Mouse (Mus musculus) stomach, postnatal 0 days (tissue): ENCODE results near the gene Rpl26. TPM values are rescaled to one million over a fixed set of nuclear protein-coding genes. Genes with fewer than 3 reads are reported as not detected.

Experiments used
- ATAC-seq: fragments of 200-750 bp; cut with Nextera tagmentation; 2 replicates; pipeline ENCODE4 v1.8.0; 2017; ENCODE audit not compliant: low FRiP score, low TSS enrichment
- DNase-seq: peaks from one replicate; pipeline ENCODE4 v3.0.0-alpha.2; 2016; ENCODE audit warnings: low spot score
- H3K27ac ChIP-seq: fragments of 300-500 bp; sonication (generic); replicated peaks from 2 replicates; pipeline ENCODE4 v1.5.1; 2014; ENCODE audit warnings: mild to moderate bottlenecking, control low read depth
- H3K27me3 ChIP-seq: fragments of 300-500 bp; sonication (generic); 2 replicates; pipeline ENCODE4 v1.6.1; 2014; ENCODE audit warnings: low read length; ENCODE audit not compliant: control insufficient read depth, insufficient read depth
- H3K36me3 ChIP-seq: fragments of 300-500 bp; sonication (generic); 2 replicates; pipeline ENCODE4 v1.6.1; 2014; ENCODE audit warnings: low read length, mixed read lengths; ENCODE audit not compliant: control insufficient read depth, insufficient read depth
- H3K4me1 ChIP-seq: fragments of 300-500 bp; sonication (generic); replicated peaks from 2 replicates; pipeline ENCODE4 v1.6.1; 2014; ENCODE audit warnings: antibody characterized with exemption; ENCODE audit not compliant: control insufficient read depth, insufficient read depth
- H3K4me2 ChIP-seq: fragments of 300-500 bp; sonication (generic); replicated peaks from 2 replicates; pipeline ENCODE4 v1.6.1; 2014; ENCODE audit warnings: low read depth, mild to moderate bottlenecking, control low read depth, moderate library complexity
- H3K4me3 ChIP-seq: fragments of 300-500 bp; sonication (generic); 2 replicates; pipeline ENCODE4 v1.5.1; 2014; ENCODE audit warnings: low read depth, low read length, control low read depth
- H3K9ac ChIP-seq: fragments of 300-500 bp; sonication (generic); 2 replicates; pipeline ENCODE4 v1.6.1; 2014; ENCODE audit warnings: mild to moderate bottlenecking, low read length, control low read depth, mixed read lengths
- H3K9me3 ChIP-seq: fragments of 300-500 bp; sonication (generic); 2 replicates; pipeline ENCODE4 v1.6.1; 2016; ENCODE audit warnings: low read length; ENCODE audit not compliant: control insufficient read depth
- CTCF ChIP-seq: IDR thresholded peaks from 2 replicates; pipeline ENCODE4 v1.5.1; 2016; ENCODE audit warnings: antibody characterized with exemption, low read depth, mild to moderate bottlenecking, moderate library complexity
- EP300 ChIP-seq: optimal IDR thresholded peaks from 2 replicates; pipeline ENCODE3; 2016; ENCODE audit warnings: antibody characterized with exemption
- WGBS: fragments of 180-500 bp; shearing (Covaris S2); extraction: QIAGEN DNeasy Blood & Tissue Kit; methylation state at CpG from one replicate; pipeline ENCODE4 v1.1.7; 2014; 5-methylcytosine and 5-hydroxymethylcytosine counted together
- polyA plus RNA-seq: library from polyadenylated mRNA; unstranded; fragments of >200 nt; fragmentation: Nextera tagmentation; extraction: Ambion mirVana; gene quantifications from 2 replicates; pipeline ENCODE4 v1.2.1, GENCODE M21; 2015

Rpl26 gene
- polyA plus RNA-seq, 1 experiment from 2014 or later = 899 TPM

GRCm38 (mm10) chr11:68884368-68884767, 17.0 kb upstream of the Rpl26 start:
- no peak for ATAC-seq

DNA sequence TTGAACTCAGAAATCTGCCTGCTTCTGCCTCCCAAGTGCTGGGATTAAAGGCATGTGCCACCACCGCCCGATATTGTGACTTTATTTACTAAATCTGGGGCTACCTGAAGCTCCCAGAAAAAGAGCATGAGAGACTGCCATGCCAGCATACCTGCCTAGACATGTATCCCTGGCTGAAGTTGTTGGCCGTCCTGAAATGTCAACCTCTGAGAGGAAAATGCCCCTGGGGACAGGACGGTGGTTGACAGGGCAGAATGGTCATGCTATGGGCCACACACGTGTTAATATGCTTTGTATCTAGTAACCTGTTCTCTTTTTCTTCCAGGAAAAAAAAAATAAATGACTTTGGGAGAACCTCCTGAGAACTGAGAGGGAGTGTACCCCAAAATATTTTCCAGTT, 15.3 kb upstream of the Rpl26 start:
- Histone ChIP-seq H3K27me3 (no peaks in the 10 kb centered on the region), H3K27ac (no peak overlapping the region), H3K9me3 (no peaks in the 10 kb centered on the region), H3K4me2 (no peak overlapping the region), H3K4me1 (no peaks in the 10 kb centered on the region), H3K36me3 (no peaks in the 10 kb centered on the region), H3K9ac (no peak overlapping the region), H3K4me3 (no peak overlapping the region)
- no peak for ATAC-seq
- DNase-seq = no peak
- 67% methylated on average over 5 of the region's 5 CpGs for WGBS
- no peak for TF ChIP-seq EP300

More at GRCm38 (mm10) chr11:68884368-68884767, 17.0 kb upstream of the Rpl26 start:
- Histone ChIP-seq H3K27me3 (no peaks in the 10 kb centered on the region), H3K4me2 (no peak overlapping the region), H3K4me1 (no peaks in the 10 kb centered on the region), H3K9ac (no peak overlapping the region), H3K4me3 (no peak overlapping the region), H3K9me3 (no peaks in the 10 kb centered on the region), H3K36me3 (no peaks in the 10 kb centered on the region), H3K27ac (no peak overlapping the region)
- no peak for DNase-seq
- WGBS = 59% methylated on average over 5 of the region's 5 CpGs
- no peak for TF ChIP-seq EP300
- no peak for TF ChIP-seq CTCF

GRCm38 (mm10) chr11:68888253-68888652, 13.1 kb upstream of the Rpl26 start, which contains the start of gene Rnf222:
Gene Rnf222, plus strand, starts transcription at chr11:68888553.
- no peak for DNase-seq
- Histone ChIP-seq H3K27me3 (no peaks in the 10 kb centered on the region), H3K27ac (peak within 1 kb of the TSS; percentile 45; the same call in 1 of the 2 replicates), H3K36me3 (no peaks in the 10 kb centered on the region), H3K4me3 (peak within 1 kb of the TSS; percentile 2; the same call in 1 of the 2 replicates), H3K4me1 (no peaks in the 10 kb centered on the region), H3K4me2 (no peak within 1 kb of the TSS), H3K9me3 (no peaks in the 10 kb centered on the region), H3K9ac (no peak within 1 kb of the TSS)
- TF ChIP-seq EP300 (no peak), CTCF (no peak)
- ATAC-seq = no peak
- WGBS = 28% methylated on average over 6 of the region's 6 CpGs

DNA sequence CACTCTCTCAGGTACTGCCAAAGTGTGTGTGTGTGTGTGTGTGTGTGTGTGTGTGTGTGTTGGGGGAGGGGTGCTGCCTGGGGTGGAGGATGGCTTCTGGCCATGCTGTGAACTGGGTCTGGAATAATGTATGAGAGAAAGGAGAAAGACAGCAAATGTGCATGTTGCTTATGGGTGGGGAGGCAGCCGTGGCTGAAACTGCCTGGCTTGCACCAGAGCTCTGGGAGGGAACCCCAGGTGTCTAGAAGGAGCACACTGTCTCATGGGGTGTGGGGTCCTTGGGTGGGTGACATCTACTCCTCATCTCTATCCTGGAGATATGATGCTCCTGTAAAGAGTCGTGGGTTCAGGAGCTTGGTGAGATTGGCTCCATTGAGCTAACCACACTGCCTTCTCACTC, 12.7 kb upstream of the Rpl26 start:
- H3K36me3 ChIP-seq = no peaks in the 10 kb centered on the region
- peak overlapping the region; percentile 45; the same call in 1 of the 2 replicates for H3K27ac ChIP-seq
- ATAC-seq = no peak
- no peaks in the 10 kb centered on the region for H3K4me1 ChIP-seq
- H3K27me3 ChIP-seq = no peaks in the 10 kb centered on the region
- 49% methylated on average over 2 of the region's 2 CpGs for WGBS
- peak overlapping the region; percentile 2; the same call in 1 of the 2 replicates for H3K4me3 ChIP-seq
- no peaks in the 10 kb centered on the region for H3K9me3 ChIP-seq
- H3K9ac ChIP-seq = no peak overlapping the region
- no peak overlapping the region for H3K4me2 ChIP-seq
- TF ChIP-seq EP300 (no peak), CTCF (no peak)
- no peak for DNase-seq

- Histone ChIP-seq H3K4me3 (no peak overlapping the region), H3K9ac (no peak overlapping the region), H3K27me3 (no peaks in the 10 kb centered on the region), H3K4me1 (no peaks in the 10 kb centered on the region), H3K9me3 (no peaks in the 10 kb centered on the region), H3K36me3 (no peaks in the 10 kb centered on the region), H3K4me2 (no peak overlapping the region), H3K27ac (no peak overlapping the region)
- TF ChIP-seq CTCF (no peak), EP300 (no peak)
- ATAC-seq (no peak), DNase-seq (no peak)
- WGBS = 24% methylated on average over 2 of the region's 2 CpGs
Measured at GRCm38 (mm10) chr11:68890625-68891024, 10.8 kb upstream of the Rpl26 start.

- no peaks in the 10 kb centered on the region for H3K36me3 ChIP-seq
- no peaks in the 10 kb centered on the region for H3K9me3 ChIP-seq
- 60% methylated on average over 5 of the region's 5 CpGs for WGBS
- TF ChIP-seq EP300 = no peak
- TF ChIP-seq CTCF = no peak
- no peaks in the 10 kb centered on the region for H3K27me3 ChIP-seq
- H3K4me1 ChIP-seq = no peaks in the 10 kb centered on the region
- no peak overlapping the region for H3K4me3 ChIP-seq
- no peak overlapping the region for H3K9ac ChIP-seq
- no peak overlapping the region for H3K27ac ChIP-seq
- H3K4me2 ChIP-seq = no peak overlapping the region
- ATAC-seq (no peak), DNase-seq (no peak)
Measured at GRCm38 (mm10) chr11:68891823-68892222, 9.6 kb upstream of the Rpl26 start.
